Mouse (Mus musculus): Measurements from ENCODE around the gene S100pbp. TPM values are rescaled to one million over a fixed set of nuclear protein-coding genes. Genes with fewer than 3 reads are reported as not detected.

The S100pbp gene
- 15.8 and 19.9 TPM in 2 replicates for polyA plus RNA-seq (2015; fragmentation: Nextera tagmentation; extraction: Ambion mirVana)

GRCm38 (mm10) chr4:129189542-129190519, at the start of gene S100pbp, which contains the start of gene Yars:
Gene S100pbp (minus strand): TSS chr4:129189727.
Gene Yars (plus strand): TSS chr4:129189760.
- Histone ChIP-seq H3K36me3 (peaks cover 5% of the 10 kb centered on the region; the same call in 1 of the 2 replicates), H3K9ac (peak within 1 kb of the TSS; percentile 87), H3K4me1 (replicated peaks) (peaks cover 35% of the 10 kb centered on the region), H3K27ac (replicated peaks) (peak within 1 kb of the TSS; percentile 93), H3K4me2 (peak within 1 kb of the TSS; percentile 90), H3K27me3 (no peaks in the 10 kb centered on the region), H3K4me3 (peak within 1 kb of the TSS; percentile 79), H3K9me3 (no peaks in the 10 kb centered on the region)
- ATAC-seq (ENCODE audit: low read depth) = peak; percentile 87
- WGBS = under 1% methylated on average over 57 of the region's 58 CpGs

GRCm38 (mm10) chr4:129239075-129239474, 49.5 kb upstream of the S100pbp start:
- H3K4me1 ChIP-seq (replicated peaks) = peaks cover 53% of the 10 kb centered on the region
- no peaks in the 10 kb centered on the region for H3K27me3 ChIP-seq
- peak overlapping the region; percentile 34; the same call in 1 of the 2 replicates for H3K27ac ChIP-seq (replicated peaks)
- peak overlapping the region; percentile 92 for H3K4me2 ChIP-seq
- no peaks in the 10 kb centered on the region for H3K9me3 ChIP-seq
- 1% methylated on average over 28 of the region's 29 CpGs for WGBS
- peak; percentile 83 for ATAC-seq (ENCODE audit: low read depth)
- peak overlapping the region; percentile 79 for H3K9ac ChIP-seq
- H3K4me3 ChIP-seq = peak overlapping the region; percentile 61
- H3K36me3 ChIP-seq = no peaks in the 10 kb centered on the region

- H3K4me2 ChIP-seq = peak overlapping the region; percentile 92
- peaks cover 53% of the 10 kb centered on the region for H3K4me1 ChIP-seq (replicated peaks)
Observed at GRCm38 (mm10) chr4:129238579-129239016, 49.1 kb upstream of the S100pbp start.

DNA sequence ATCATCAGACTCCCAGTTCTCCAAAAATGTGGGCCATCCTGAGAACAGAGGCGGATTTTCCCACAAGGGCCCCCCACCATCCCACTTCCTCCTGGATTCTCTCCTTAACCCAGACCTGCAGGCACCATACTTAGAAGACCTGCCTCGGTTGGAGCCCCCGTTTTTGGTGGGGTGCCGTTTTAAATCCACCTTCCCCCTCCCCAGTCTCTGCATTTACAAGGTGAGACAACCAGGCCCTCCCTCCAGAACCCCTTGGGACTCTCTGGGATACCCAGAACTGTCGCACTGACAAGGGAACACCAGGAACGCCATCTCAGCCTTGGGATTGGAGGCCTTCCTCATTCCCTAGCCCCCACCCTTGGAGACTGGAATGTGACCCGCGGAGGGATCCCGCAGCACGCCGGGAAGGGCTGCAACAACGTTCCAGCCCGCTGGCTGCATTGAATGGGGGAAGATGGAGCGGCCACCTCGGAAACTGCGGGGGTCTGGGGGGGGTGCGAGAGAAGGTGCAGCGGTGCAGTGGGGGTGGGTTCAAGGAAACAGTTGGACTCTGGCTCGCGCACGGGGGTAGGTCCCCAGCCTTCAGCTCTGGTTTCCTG, 48.4 kb upstream of the S100pbp start:
- Histone ChIP-seq H3K4me1 (replicated peaks) (peaks cover 53% of the 10 kb centered on the region), H3K27ac (replicated peaks) (peak overlapping the region; percentile 34; the same call in 1 of the 2 replicates), H3K9me3 (no peaks in the 10 kb centered on the region), H3K36me3 (no peaks in the 10 kb centered on the region), H3K4me2 (peak overlapping the region; percentile 92), H3K4me3 (peak overlapping the region; percentile 61), H3K9ac (peak overlapping the region; percentile 79), H3K27me3 (no peaks in the 10 kb centered on the region)
- WGBS = 7% methylated on average over 21 of the region's 21 CpGs
- no peak for ATAC-seq (ENCODE audit: low read depth)

More at GRCm38 (mm10) chr4:129238579-129239016, 49.1 kb upstream of the S100pbp start:
- H3K4me3 ChIP-seq = peak overlapping the region; percentile 61
- whole genome bisulfite sequencing = under 1% methylated on average over 23 of the region's 23 CpGs
- peak overlapping the region; percentile 79 for H3K9ac ChIP-seq
- peak; percentile 77 for ATAC-seq (ENCODE audit: low read depth)
- no peaks in the 10 kb centered on the region for H3K27me3 ChIP-seq
- no peaks in the 10 kb centered on the region for H3K36me3 ChIP-seq
- peak overlapping the region; percentile 34 for H3K27ac ChIP-seq (replicated peaks)
- no peaks in the 10 kb centered on the region for H3K9me3 ChIP-seq

- no peak overlapping the region for H3K4me3 ChIP-seq
- peaks cover 39% of the 10 kb centered on the region for H3K4me1 ChIP-seq (replicated peaks)
- no peak overlapping the region for H3K9ac ChIP-seq
- 77% methylated on average over 8 of the region's 8 CpGs for WGBS
- ATAC-seq (ENCODE audit: low read depth) = no peak
- H3K27me3 ChIP-seq = no peaks in the 10 kb centered on the region
- no peaks in the 10 kb centered on the region for H3K36me3 ChIP-seq
- no peak overlapping the region for H3K4me2 ChIP-seq
- no peak overlapping the region for H3K27ac ChIP-seq (replicated peaks)
- H3K9me3 ChIP-seq = no peaks in the 10 kb centered on the region
Observed at GRCm38 (mm10) chr4:129236236-129236813, 46.8 kb upstream of the S100pbp start.

- Histone ChIP-seq H3K9me3 (no peaks in the 10 kb centered on the region), H3K4me1 (replicated peaks) (peaks cover 40% of the 10 kb centered on the region), H3K9ac (no peak overlapping the region), H3K36me3 (no peaks in the 10 kb centered on the region), H3K27me3 (no peaks in the 10 kb centered on the region), H3K4me2 (no peak overlapping the region), H3K27ac (replicated peaks) (no peak overlapping the region), H3K4me3 (no peak overlapping the region)
- WGBS = 78% methylated on average over 3 of the region's 3 CpGs
- ATAC-seq (ENCODE audit: low read depth) = no peak
Observed at GRCm38 (mm10) chr4:129235147-129235546, 45.6 kb upstream of the S100pbp start.

GRCm38 (mm10) chr4:129234488-129234887, 45.0 kb upstream of the S100pbp start:
- Histone ChIP-seq H3K9ac (no peak overlapping the region), H3K9me3 (no peaks in the 10 kb centered on the region), H3K4me2 (no peak overlapping the region), H3K27ac (replicated peaks) (no peak overlapping the region), H3K4me3 (no peak overlapping the region), H3K27me3 (no peaks in the 10 kb centered on the region), H3K36me3 (no peaks in the 10 kb centered on the region), H3K4me1 (replicated peaks) (peaks cover 36% of the 10 kb centered on the region)
- no peak for ATAC-seq (ENCODE audit: low read depth)
- 75% methylated on average over 7 of the region's 7 CpGs for WGBS

GRCm38 (mm10) chr4:129232561-129233360, 43.2 kb upstream of the S100pbp start:
- no peak overlapping the region for H3K4me2 ChIP-seq
- no peak overlapping the region for H3K4me3 ChIP-seq
- no peaks in the 10 kb centered on the region for H3K9me3 ChIP-seq
- WGBS = 77% methylated on average over 9 of the region's 9 CpGs
- ATAC-seq (ENCODE audit: low read depth) = no peak
- H3K27ac ChIP-seq (replicated peaks) = no peak overlapping the region
- no peaks in the 10 kb centered on the region for H3K36me3 ChIP-seq
- H3K27me3 ChIP-seq = no peaks in the 10 kb centered on the region
- H3K4me1 ChIP-seq (replicated peaks) = peaks cover 30% of the 10 kb centered on the region
- no peak overlapping the region for H3K9ac ChIP-seq

GRCm38 (mm10) chr4:129231594-129232450, 42.3 kb upstream of the S100pbp start:
- H3K36me3 ChIP-seq = no peaks in the 10 kb centered on the region
- H3K9me3 ChIP-seq = no peaks in the 10 kb centered on the region
- H3K27ac ChIP-seq (replicated peaks) = no peak overlapping the region
- no peaks in the 10 kb centered on the region for H3K27me3 ChIP-seq
- no peak overlapping the region for H3K4me3 ChIP-seq
- H3K9ac ChIP-seq = no peak overlapping the region
- ATAC-seq (ENCODE audit: low read depth) = no peak
- WGBS = 68% methylated on average over 12 of the region's 12 CpGs
- H3K4me1 ChIP-seq (replicated peaks) = peaks cover 30% of the 10 kb centered on the region
- no peak overlapping the region for H3K4me2 ChIP-seq

GRCm38 (mm10) chr4:129230926-129231325, 41.4 kb upstream of the S100pbp start:
- no peak for ATAC-seq (ENCODE audit: low read depth)
- WGBS = 64% methylated on average over 8 of the region's 8 CpGs

More at GRCm38 (mm10) chr4:129230926-129231325, 41.4 kb upstream of the S100pbp start:
- H3K9me3 ChIP-seq = no peaks in the 10 kb centered on the region
- no peak overlapping the region for H3K4me2 ChIP-seq
- peaks cover 33% of the 10 kb centered on the region for H3K4me1 ChIP-seq (replicated peaks)
- no peak overlapping the region for H3K27ac ChIP-seq (replicated peaks)
- no peaks in the 10 kb centered on the region for H3K36me3 ChIP-seq
- no peaks in the 10 kb centered on the region; the same call in 1 of the 2 replicates for H3K27me3 ChIP-seq
- no peak overlapping the region for H3K4me3 ChIP-seq
- no peak overlapping the region for H3K9ac ChIP-seq
